Mouse (Mus musculus) spleen, postnatal 10 days (tissue): ENCODE data around the gene Ecsit.

ENCODE experiments used
- DNase-seq, 2 experiments: peaks; one replicate each; pipeline ENCODE4 v3.0.0; 2021 to 2022; ENCODE audit warnings: low spot score in 2 of 2

Gene Ecsit

DNA sequence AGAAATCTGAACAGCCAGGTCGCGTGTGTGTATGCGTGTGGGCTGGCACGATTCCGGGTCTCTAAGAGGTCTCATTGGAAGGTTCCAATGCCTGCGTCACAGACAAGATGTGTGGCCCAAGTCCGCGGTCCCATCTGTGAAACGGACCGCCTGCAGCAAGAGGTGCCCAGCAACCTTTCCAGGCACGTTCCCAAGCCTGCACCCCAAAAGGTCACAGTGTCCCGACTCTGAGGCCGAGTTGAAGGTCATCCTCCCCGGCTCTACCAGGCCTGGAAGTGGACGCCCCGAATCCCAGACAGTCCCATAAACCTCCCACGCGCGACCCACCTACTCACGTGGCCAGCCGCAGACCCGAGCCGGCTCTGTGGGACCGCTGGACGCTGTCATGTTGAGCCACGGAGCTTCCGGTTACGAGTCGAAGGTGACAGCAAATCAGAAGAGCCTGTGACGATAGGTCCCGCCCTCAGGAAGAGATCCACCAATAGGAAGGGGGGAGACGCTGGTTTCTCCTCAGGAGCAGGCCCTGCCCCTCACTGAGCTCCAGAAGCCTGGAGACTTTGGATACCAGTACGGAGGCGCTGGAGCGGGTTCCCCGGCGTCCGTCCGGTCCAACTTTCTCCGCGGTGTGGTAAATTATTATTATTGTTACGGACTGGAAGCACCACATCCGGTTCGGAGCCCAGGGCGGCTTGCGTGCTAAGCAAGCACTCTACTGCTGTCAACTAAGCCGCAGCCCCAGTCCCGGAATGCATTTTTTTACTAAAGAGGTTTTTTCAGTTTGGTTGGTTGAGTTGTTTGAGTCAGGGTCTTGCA lies at the start of gene Ecsit:
TSS of gene Ecsit (minus strand) at position 417 of the 813 bp plus-strand sequence.
- DNase-seq: peak; percentile 87 to 92

GRCm38 (mm10) chr9:22134246-22134890 lies 49.1 kb upstream of the Ecsit start:
- no peak for DNase-seq

DNA sequence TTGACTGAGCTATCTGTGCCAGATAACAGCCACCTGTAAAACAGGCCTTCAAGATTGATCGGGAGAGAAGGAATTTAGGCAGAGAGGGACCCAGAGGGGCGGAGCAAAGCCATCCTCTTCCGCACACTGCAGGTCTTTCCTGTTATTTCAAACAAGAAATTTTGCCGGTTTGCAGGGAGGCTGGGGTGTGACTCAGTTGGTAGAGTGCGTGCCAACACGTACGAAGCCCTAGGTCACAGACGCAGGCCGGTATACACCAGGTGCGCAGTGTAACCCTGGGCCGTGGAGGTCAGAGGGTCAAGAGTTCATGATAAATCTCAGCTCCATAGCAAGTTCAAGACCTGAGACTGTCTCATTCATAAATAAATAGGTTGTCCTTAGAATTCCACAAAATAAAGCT lies 47.0 kb upstream of the Ecsit start:
- no peak for DNase-seq

GRCm38 (mm10) chr9:22131226-22131981 lies 46.2 kb upstream of the Ecsit start:
- DNase-seq: peak; percentile 71 to 73

- peak in 1 of 2 experiments; percentile 60 for DNase-seq
Observed at GRCm38 (mm10) chr9:22125246-22126027, 40.2 kb upstream of the Ecsit start.

DNA sequence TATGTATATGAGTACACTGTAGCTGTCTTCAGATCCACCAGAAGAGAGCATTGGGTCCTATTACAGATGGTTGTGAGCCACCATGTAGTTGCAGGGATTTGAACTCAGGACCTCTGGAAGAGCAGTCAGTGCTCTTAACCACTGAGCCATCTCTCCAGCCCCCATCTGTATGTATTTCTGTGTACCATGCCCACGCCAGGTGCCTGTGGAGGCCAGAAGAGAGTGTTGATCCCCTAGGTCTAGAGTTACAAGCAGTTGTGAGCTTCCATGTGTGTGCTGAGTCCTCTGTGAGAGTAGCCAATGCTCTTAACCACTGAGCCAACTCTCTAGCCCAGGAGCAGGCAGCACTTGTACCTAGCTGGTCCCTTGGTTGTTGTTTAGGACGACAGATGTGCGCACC lies 38.9 kb upstream of the Ecsit start:
- DNase-seq: no peak

DNA sequence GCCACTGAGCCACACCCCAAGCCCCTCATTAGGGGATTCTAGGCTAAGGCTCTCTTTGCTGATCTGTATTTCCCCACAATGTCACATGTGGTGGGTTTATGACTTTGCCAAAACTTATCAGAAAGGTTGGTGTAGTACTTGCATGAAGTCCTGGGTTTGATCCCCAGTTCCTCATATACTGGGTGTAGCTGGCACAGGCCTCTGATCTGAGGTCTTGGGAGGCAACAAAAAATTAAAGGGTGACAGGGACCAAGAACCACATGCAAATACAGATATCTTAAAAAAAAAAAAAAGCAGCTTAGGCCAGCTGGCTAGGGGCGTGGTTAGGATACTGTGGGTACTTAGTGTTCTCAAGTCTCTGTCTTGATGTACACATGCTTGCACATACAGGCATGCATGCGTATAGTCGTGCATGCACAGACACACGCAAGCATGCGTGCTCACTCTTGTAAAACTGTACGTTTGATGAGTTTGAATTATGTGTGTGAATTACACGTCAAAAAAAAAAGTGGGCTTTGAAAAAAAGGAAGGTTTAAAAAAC lies 37.9 kb upstream of the Ecsit start:
- peak in 1 of 2 experiments; percentile 71 for DNase-seq

- DNase-seq: peak in 1 of 2 experiments; percentile 59
Observed at GRCm38 (mm10) chr9:22122005-22122404, 36.8 kb upstream of the Ecsit start.

DNA sequence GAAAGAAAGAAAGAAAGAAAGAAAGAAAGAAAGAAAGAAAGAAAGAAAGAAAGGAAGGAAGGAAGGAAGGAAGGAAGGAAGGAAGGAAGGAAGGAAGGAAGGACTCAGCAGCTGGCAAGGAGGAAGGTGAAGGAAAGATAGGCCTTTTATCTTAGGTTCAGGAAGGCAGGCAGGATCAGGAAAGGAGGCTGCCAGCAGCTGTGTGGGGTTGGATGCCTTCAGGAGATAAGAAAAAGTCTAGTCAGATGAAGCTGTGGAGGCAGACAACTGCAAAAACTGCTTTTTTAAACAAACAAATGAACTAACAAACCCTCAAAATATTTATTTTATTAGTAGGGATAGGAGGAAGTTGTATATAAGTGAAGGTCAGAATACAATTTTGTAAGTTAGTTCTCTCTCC lies 36.3 kb upstream of the Ecsit start:
- DNase-seq: no peak

GRCm38 (mm10) chr9:22119543-22119942 lies 34.3 kb upstream of the Ecsit start:
- no peak for DNase-seq

DNA sequence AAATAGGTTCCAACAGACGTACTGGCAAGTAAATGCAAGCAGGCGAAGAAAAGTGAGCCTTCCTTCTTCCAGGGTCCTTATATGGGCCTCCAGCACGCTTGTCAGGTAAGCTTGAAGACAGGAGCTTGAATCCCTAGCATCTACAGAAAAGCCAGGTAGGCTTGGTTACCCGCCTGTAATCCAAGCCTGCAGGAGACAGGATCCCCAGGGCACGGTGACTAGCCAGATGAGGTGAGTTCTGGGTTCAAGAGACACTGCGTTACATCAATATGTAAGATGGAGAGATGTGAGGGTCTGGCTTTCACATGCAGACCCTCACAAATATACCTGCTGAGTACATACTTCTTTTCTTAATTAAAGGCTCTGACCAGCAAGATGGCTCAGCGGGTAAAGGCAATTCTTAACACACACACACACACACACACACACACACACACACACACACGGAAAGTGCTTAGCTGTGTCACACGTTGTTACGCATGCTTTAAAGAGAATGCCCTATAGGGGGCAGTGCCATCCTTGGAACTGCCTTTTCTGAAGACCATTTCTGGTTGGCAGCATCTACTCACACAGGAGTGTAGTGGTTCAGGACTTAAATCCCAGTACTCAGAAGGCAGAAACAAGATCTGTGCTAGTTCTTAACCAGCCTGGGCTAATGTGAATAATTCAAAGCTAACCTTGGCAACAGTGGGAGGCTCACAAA lies 32.7 kb upstream of the Ecsit start:
- peak in 1 of 2 experiments; percentile 81 for DNase-seq

DNA sequence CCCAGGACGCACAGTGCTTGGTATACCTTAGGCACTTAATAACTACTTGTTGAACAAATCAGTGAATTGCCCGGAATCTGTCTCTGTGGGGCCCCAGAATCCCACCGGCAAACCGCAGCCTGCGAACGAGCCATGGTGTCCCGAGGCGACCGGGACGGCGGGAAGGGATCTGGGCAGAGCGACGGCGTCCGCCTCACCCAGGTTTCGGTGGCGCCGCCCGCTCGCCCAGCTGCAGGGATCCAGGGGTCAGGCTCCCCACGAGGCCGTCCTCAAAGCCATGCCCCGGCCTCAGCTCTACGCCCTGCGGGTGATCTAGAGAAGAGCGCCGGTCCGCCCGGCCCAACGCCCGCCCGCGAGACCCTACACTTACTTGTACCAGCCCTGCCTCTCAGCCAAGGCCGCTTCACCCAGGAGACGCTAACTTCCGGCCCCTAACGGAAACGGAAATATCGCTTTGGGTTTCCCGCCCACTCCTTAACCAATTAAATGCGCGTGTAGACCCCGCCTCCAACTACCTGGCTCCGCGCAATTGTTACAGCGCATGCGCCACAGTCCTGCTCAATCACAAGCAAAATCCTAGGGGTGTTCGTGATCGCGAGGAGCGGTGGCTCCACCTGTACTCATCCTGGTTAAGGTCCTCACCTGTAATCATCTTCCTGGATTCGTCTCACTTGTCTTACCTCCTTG lies 31.6 kb upstream of the Ecsit start, which contains the start of gene Elof1:
TSS of gene Elof1 (minus strand) at position 433 of the 687 bp plus-strand sequence.
- peak; percentile 83 to 94 for DNase-seq

DNA sequence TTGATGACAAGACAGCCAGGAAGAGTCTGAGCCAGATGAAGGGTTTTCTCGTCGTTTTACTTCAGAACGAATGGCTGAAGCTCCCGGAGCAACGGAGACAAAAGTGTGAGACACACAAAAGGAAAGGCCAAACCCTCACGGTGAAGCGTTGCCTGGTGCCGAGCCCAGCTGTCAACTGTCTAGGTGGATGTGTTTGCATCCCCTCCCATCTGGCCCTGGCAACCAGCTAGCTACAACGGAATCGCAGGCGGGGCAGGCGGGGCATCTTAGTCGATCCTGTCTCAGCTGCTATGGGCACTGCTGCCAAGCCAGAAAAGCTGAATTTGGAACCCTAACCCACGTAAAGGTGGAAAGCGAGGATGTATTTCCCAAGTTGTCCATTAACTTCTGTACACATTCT lies 30.8 kb upstream of the Ecsit start:
- peak in 1 of 2 experiments; percentile 54 for DNase-seq

- no peak for DNase-seq
Observed at GRCm38 (mm10) chr9:22115635-22116034, 30.4 kb upstream of the Ecsit start.

- peak in 1 of 2 experiments; percentile 37 for DNase-seq
Observed at GRCm38 (mm10) chr9:22108194-22108593, 23.0 kb upstream of the Ecsit start.

GRCm38 (mm10) chr9:22099922-22100321 lies 14.7 kb upstream of the Ecsit start:
- DNase-seq: no peak

DNA sequence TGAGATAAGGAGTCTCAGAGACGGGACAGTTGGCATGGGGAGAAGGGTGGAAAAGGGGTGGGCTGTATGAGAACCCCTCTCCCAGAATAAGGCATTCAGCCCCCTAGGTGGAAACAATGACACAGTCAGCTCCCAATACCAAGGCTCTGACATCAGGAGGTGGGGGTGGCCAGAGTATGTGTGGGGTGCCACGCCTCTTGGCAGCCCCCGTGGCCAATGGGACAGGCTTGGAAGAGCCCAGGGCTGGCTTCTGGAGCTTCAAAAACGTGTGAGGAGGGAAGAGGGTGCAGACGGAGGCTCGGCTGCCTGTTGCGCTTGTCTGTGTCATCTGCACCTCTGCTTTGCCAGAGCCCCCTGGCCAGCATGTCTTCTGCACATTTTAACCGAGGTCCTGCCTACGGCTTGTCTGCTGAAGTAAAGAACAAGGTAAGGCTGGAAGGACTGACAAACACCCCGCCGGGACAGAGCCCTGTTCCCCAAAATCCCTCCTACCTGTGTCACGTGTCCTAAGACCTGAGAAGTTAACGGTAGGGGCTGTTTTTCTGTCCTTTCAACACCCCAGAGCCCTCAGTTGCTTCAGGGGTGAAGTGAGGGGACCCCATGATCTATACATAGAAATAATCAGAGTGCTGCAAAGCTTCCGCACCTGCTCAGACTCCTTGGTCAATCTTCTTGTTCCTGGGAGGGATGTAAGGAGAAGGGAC lies 13.9 kb upstream of the Ecsit start, which contains the start of gene Cnn1:
TSS of gene Cnn1 (plus strand) at position 224 of the 704 bp plus-strand sequence.
- no peak for DNase-seq

- DNase-seq: peak; percentile 69 to 90
Observed at GRCm38 (mm10) chr9:22095854-22096307, 10.6 kb upstream of the Ecsit start.

GRCm38 (mm10) chr9:22092746-22093145 lies 7.5 kb upstream of the Ecsit start:
- DNase-seq: no peak
